Mouse (Mus musculus): ENCODE results near the gene Oosp2.

Gene Oosp2

GRCm38 (mm10) chr19:11660459-11660858, at the start of gene Oosp2:
TSS of gene Oosp2 (minus strand) at chr19:11660559.
- no peak for DNase-seq

- no peak for DNase-seq
These were observed 38.0 kb upstream of the Oosp2 start for GRCm38 (mm10) chr19:11698342-11698741.

- no peak for DNase-seq
These were observed 36.4 kb upstream of the Oosp2 start, which contains the start of gene Oosp3 for GRCm38 (mm10) chr19:11696755-11697154. TSS of gene Oosp3 (plus strand) at chr19:11697055.

- DNase-seq, result no peak
These were observed 31.1 kb upstream of the Oosp2 start for GRCm38 (mm10) chr19:11691454-11691853.

- DNase-seq, result no peak
These were observed 30.5 kb upstream of the Oosp2 start, which contains the start of gene Oosp1 for GRCm38 (mm10) chr19:11690839-11691238. TSS of gene Oosp1 (minus strand) at chr19:11691150.

- no peak for DNase-seq
These were observed 1.2 kb upstream of the Oosp2 start for GRCm38 (mm10) chr19:11661562-11661961.

GRCm38 (mm10) chr19:11659142-11659541, 1.2 kb downstream of the Oosp2 start:
- no peak for DNase-seq

GRCm38 (mm10) chr19:11649564-11649963, 10.8 kb downstream of the Oosp2 start:
- no peak for DNase-seq

GRCm38 (mm10) chr19:11646166-11646565, 14.2 kb downstream of the Oosp2 start:
- no peak for DNase-seq

- no peak for DNase-seq
These were observed 19.6 kb downstream of the Oosp2 start, which contains the start of gene Ms4a3 for GRCm38 (mm10) chr19:11640732-11641131. TSS of gene Ms4a3 (minus strand) at chr19:11640851.

GRCm38 (mm10) chr19:11639038-11639437, 21.3 kb downstream of the Oosp2 start:
- DNase-seq, result no peak

GRCm38 (mm10) chr19:11635572-11635971, 24.8 kb downstream of the Oosp2 start:
- no peak for DNase-seq

GRCm38 (mm10) chr19:11634330-11634729, 26.0 kb downstream of the Oosp2 start:
- no peak for DNase-seq

GRCm38 (mm10) chr19:11633732-11634131, 26.6 kb downstream of the Oosp2 start:
- no peak for DNase-seq

GRCm38 (mm10) chr19:11625231-11625630, 35.1 kb downstream of the Oosp2 start:
- DNase-seq, result no peak

- DNase-seq, result no peak
These were observed 35.6 kb downstream of the Oosp2 start for GRCm38 (mm10) chr19:11624800-11625199.

- DNase-seq, result no peak
These were observed 36.8 kb downstream of the Oosp2 start, which contains the start of gene Ms4a2 for GRCm38 (mm10) chr19:11623551-11623950. TSS of gene Ms4a2 (minus strand) at chr19:11623719.

- DNase-seq, result no peak
These were observed 42.4 kb downstream of the Oosp2 start for GRCm38 (mm10) chr19:11617983-11618382.

GRCm38 (mm10) chr19:11614805-11615204, 45.6 kb downstream of the Oosp2 start:
- DNase-seq, result no peak

- peak; percentile 18 to 57 for DNase-seq
These were observed 46.4 kb downstream of the Oosp2 start for GRCm38 (mm10) chr19:11613776-11614443.

GRCm38 (mm10) chr19:11613084-11613483, 47.3 kb downstream of the Oosp2 start:
- DNase-seq, result no peak

GRCm38 (mm10) chr19:11612293-11612692, 48.1 kb downstream of the Oosp2 start:
- DNase-seq, result no peak

GRCm38 (mm10) chr19:11611541-11611945, 48.8 kb downstream of the Oosp2 start:
- DNase-seq, result peak; percentile 41 to 55

- peak; percentile 26 to 55 for DNase-seq
These were observed 52.2 kb downstream of the Oosp2 start for GRCm38 (mm10) chr19:11608172-11608571.

GRCm38 (mm10) chr19:11604603-11605002, 55.8 kb downstream of the Oosp2 start, which contains the start of gene Ms4a6d:
TSS of gene Ms4a6d (minus strand) at chr19:11604849.
- DNase-seq, result no peak
